Mouse (Mus musculus): ENCODE measurements around the gene Fam151a.
"Not testable (repeated sequence)": the region's sequence is repeated elsewhere in the genome, so short reads cannot be mapped to it uniquely, and the experiment has no call there.

The Fam151a gene

DNA sequence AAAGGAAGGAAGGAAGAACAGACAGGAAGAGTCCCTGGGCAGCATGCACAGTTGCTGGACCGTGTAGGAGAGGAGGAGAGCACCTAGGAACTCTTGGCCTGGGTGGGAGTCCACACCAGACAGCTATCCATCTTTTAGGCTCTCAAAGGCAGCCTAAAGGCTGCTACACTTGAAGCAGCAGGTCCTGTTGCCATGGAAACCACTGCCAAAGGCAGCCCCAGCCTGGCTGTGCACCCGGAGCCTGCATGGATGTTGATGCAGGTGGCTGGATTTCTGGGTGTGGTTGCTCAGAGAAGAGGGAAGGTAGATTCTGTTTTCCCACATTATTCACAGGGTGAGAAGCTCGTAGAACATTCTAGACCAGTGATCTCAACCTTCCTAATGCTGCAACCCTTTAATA is 43.3 kb downstream of the Fam151a start:
- DNase-seq (ENCODE audit: low spot score): no peak

DNA sequence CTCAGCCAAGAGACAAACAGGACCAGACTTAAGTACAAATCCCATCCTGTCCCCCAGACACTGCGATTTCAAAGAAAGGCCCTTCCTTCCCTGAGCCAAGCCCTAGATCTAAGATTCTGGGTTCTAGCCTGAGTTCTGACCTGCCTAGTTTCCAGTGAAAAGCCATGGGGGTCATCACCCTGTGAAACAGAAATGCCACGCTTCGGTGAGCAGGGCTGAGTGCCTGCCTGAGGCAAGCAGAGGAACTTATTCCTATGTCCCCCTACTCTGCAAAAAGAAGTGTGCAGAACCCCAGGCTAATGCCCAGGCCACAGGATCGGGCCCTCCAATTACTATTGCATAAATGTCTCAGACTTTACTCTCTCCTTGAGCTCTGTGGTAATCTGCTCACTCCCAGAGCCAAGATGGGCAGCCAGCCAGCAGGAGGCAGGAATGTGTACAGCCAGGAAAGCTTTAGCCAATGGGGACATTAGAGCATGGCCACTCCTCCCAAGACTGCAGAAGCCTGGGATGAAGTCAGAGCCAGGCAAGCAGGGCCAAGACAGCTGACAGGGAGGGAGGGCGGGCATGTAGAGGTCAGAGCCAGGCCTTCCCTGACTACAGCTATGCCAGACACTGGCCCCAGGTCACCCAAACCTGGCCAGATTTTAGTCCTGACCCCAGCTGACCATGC is 44.6 kb downstream of the Fam151a start:
- DNase-seq (ENCODE audit: low spot score): no peak

DNA sequence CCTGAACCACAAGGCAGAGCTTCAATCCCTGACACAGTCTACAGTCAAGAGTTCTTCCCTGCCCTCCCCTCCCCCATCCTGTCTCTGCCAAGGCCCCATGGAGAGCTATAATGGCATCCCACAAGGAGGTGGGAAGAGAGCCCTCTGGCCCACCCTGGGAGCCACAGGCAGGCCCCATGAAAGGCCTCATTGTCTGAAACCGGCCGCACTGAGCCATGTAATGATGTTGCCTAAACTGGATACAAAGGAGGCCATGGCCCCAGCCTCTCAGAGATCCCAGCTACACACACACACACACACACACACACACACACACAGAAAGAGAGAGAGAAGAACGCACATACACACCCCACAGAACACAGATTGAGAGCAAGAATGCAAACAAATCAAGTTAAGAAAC is 46.4 kb downstream of the Fam151a start:
- no peak for DNase-seq (ENCODE audit: low spot score)

DNA sequence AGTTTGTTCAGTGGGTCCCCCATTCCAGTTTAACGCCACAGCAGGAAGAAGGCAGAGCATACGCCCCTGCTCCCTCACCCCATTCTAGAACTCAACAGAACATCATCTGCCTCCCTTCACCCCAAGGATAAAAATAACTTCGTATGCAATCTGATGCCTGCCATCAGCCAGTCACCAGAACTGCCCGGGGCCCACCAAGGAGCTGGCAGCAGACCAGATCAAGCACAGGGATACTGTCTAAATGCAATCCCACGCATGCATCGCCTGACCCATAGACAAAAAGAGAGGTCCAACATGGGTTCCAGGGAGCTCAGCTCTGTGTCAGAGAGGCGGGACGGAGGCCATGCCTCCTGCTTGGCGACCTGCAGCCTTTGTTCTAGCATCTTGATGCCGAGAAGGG is 49.4 kb downstream of the Fam151a start:
- no peak for DNase-seq (ENCODE audit: low spot score)

DNA sequence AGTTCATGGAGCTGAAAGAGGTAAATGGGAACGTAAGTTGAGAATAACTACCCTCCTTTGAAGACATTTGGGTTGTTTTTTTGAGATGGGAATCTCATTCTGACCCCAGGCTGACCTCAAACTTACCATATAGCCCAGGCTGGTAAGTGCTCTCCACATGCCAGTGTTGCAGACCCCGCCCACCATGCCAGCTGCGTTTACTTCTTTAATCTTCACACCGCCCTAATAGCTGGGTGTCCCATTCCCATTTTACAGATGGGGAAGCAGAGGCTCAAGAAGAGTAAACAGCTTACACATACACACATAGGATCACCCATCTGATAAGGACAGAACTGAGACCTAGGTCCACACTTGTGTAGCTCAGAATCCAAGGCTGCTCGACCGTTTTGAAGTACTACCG is 51.1 kb downstream of the Fam151a start:
- DNase-seq (ENCODE audit: low spot score): no peak

DNA sequence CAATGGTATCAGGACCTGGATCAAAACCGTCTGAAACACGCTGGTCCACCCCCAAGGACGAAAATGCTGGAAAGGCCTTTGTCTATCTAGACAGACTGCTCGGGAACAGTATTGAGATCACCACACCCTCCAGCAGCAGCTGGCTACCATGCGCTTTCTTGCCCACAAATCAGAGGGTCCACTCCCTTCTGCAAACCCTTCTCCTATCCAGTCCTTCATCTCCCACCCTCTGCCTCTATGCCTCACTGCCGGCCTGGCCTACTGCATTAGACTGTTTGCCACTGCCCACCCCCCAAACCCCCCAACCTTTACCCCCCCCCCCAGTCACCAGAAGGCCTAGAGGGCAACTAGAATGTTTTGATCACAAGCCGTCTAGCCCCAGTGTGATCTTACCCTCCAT is 51.7 kb downstream of the Fam151a start:
- no peak for DNase-seq (ENCODE audit: low spot score)

DNA sequence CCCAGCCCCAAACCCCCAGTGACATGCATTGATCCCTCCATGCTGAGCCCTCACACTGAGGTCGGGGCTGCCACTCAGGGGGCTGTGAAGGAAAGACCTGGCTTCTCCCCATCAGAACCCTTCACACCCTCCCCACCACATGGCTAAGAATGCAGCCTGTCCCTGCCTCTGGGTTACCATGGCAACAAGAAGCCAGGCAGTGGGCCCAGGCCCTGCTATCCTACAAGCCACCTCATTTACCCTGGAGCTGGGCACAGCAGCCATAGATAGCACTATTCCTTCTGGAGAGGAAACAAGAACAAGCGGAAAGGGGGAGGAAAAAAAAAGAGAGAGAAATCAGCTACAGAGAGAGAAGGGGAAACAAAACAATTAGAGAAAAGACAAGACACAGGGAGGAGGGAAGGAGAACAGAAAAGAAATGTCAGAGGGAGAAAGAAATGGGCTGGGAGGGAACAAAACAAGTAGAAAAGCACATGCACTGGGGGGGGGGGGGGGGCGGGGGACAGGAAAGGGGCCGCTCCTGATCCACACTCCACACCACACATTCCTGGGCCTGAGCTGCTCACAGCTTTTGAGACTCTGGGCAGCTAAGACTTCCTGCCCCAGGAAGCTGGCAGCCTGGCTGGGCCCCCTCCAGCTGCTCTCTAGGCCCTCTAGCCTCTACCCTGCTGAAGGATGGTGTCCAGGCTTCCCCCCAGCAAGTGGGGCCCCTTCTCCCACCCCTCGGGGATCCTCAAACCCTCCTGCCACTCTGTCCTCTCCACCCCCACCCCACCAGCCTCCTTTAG is 52.3 kb downstream of the Fam151a start:
- no peak for DNase-seq (ENCODE audit: low spot score)

DNA sequence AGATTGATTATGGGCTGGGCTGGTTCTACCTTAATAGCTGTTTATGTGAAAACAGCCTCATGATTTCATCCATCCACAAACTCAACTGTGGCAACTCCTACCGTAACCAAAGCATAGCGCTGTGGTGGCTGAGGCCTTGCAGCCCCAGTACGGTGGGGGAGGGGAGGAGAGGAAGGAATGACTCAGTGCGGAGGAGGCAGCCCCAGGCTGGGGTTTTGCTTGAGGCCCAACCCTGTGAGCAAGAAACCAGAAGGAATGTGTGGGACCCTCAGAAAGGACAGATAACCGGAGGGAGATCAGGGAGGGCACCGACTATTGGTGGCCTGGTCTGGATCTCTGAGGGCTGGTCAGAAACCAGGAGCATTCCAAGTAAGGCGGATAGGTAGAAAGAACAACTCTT is 54.1 kb downstream of the Fam151a start:
- peak; percentile 33 for DNase-seq (ENCODE audit: low spot score)

DNA sequence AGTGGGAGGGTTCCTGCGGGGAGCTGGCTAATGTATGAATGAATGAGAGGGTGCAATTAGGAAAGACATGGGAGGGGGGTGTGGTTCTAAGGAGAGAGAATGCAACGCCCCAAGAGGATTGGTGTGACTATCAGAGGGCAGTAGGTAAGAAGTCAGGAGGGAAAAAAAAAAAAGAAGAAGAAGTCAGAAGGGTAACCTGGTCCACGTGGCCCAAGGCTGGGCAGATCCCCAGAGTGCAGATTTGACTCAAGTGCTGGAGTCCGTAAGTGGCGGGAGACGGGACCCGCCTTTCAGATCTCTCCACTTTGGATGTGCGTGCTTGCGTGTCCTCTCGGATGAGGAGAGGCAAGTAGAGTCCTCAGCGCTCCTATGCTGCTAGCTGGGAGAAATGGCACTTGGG is 54.9 kb downstream of the Fam151a start:
- DNase-seq (ENCODE audit: low spot score): no peak

DNA sequence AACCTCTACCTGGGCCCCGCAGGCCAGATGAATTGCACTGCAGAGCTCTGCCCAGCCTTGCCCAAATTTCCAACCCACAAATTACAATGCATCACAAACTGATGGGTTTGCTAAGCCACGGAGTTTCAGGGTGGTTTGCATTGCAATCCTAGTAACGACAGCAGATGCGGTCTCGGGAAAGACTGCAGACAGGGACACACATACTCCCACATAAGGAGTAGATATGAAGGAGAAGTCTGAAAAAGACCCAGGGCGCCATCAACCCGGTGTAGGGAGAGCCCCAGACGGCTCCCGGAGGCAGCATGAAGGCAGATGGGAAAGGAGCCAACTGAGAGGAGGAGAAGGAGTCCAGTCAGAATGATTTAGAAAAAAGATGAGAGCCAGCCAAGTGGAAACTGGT is 56.0 kb downstream of the Fam151a start:
- no peak for DNase-seq (ENCODE audit: low spot score)

DNA sequence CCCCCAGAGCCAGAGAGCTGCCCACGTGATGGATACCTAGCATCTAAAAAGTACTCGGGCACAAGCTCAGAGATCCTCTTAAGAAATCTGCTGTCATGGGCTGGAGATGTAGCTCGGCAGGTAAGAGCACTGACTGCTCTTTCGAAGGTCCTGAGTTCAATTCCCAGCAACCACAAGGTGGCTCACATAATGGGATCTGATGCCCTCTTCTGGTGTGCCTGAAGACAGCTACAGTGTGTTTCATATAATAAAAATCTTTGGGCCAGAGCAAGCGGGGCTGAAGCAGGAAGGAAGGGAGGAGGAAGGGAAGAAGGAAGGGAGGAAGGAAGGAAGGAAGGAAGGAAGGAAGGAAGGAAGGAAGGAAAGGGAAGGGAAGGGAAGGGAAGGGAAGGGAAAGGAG is 56.5 kb downstream of the Fam151a start:
- not testable (repeated sequence) for DNase-seq (ENCODE audit: low spot score)

DNA sequence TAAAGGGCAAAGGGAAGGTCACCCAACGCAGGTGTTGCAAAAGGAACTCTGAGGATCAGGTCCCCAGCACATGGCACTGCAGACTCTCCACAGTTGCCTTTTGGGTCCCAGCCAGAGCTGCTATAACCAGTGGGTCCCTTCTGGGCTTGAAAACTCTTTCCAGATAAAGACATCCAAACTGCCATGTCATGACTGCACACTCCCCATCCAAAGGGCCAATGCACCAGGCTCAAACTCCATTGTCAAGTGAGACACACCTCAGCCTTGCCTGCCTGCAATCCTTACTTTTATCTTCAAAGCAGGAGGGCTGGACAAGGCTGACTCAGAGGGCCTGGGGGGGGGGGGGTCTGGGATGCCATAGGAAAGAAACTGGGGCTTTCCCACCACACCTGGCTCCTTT is 57.2 kb downstream of the Fam151a start:
- DNase-seq (ENCODE audit: low spot score): peak; percentile 34

DNA sequence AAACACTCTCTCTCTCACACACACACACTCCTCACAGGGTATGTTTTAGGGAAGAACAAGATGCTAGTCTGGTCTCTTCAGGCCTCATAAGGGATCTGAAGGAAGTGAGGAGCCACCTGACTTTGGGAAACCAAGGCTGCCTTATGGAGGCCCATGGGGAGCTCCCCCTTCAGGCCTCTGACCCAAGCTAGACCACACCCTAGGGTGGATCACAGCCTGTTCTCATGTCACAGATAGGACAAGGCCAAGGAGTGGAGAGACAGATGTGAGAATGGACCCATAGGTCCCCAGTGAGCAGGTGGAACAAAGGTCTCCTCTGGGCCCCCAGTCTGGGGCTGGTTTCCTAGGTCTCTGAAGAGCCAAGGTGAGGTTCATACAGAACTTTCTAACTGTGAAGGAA is 58.6 kb downstream of the Fam151a start:
- peak; percentile 66 for DNase-seq (ENCODE audit: low spot score)

DNA sequence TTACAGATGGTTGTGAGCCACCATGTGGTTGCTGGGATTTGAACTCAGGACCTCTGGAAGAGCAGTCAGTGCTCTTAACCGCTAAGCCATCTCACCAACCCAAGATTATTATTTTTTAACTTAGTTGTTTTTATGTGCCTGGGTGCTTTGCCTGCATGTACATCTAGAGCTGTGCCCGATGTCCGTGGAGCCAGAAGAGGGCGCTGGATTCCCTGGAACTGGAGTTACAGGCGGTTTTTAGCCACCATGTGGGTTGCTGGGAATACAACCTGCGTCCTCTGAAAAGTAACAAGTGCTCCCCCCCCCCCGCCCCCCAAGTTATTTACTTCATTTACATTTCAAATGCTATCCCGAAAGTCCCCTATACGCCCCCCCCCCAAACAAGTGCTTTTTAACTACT is 60.1 kb downstream of the Fam151a start:
- not testable (repeated sequence) for DNase-seq (ENCODE audit: low spot score)

DNA sequence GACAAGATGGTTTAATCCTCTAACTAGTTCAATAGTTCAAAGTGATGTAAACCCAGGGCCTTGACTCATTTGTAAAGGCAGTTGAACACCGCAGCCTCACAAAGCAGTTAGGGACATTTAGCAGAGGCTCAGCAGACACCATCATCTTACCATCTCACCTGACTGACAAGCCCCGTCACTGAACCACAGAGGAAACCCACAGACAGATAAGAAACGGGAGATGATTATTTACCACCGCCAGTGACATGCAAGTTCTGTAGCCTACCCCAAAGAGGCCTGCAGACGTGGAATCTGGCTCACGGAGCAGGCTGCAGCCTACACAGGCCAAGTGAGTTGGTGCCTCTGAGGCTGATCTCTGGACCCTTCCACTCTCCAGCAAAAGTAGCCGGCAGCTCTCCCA is 60.6 kb downstream of the Fam151a start:
- DNase-seq (ENCODE audit: low spot score): peak; percentile 33

DNA sequence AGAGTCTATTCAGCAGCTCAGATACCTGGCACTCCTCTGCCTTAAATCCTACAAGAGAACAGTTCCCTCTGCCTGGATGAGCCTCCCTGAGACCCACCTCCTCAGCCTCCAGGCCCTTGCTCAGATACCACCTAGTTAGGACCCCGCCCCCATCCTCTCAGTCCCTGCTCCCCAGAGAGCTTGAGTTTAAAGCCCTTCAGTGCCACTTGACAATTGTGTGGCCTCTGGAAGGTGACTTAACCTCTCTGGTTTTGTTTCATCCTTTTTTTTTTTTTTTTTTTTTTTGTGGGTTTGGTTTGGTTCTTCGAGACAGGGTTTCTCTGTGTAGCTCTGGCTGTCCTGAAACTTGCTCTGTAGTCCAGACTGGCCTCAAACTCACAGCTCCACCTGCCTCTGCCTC is 61.6 kb downstream of the Fam151a start:
- DNase-seq (ENCODE audit: low spot score): no peak

Measured in c-Kit-positive CD71-positive TER-119-positive erythroid progenitor cells, embryonic 14.5 days (primary cell).